Mouse (Mus musculus): ENCODE results near the gene Apod.

The Apod gene

GRCm38 (mm10) chr16:31280176-31280575 lies 34.4 kb downstream of the Apod start:
- 92% methylated on average over 4 of the region's 4 CpGs for WGBS

- WGBS: 92% methylated on average over 6 of the region's 6 CpGs
Observed at GRCm38 (mm10) chr16:31278581-31278980, 36.0 kb downstream of the Apod start.

- WGBS: 94% methylated on average over 2 of the region's 2 CpGs
Observed at GRCm38 (mm10) chr16:31278081-31278480, 36.5 kb downstream of the Apod start.

- WGBS: 51% methylated on average over 7 of the region's 7 CpGs
Observed at GRCm38 (mm10) chr16:31276962-31277361, 37.6 kb downstream of the Apod start.

- 29% methylated on average over 7 of the region's 7 CpGs for WGBS
Observed at GRCm38 (mm10) chr16:31276539-31276938, 38.1 kb downstream of the Apod start.

GRCm38 (mm10) chr16:31274674-31275460 lies 39.7 kb downstream of the Apod start, which contains the start of gene Ppp1r2:
Gene Ppp1r2, minus strand, starts transcription at chr16:31275277.
- under 1% methylated on average over 80 of the region's 83 CpGs for WGBS

GRCm38 (mm10) chr16:31274084-31274483 lies 40.5 kb downstream of the Apod start:
- 2% methylated on average over 6 of the region's 6 CpGs for WGBS

- 89% methylated on average over 2 of the region's 2 CpGs for WGBS
Observed at GRCm38 (mm10) chr16:31266692-31267091, 47.9 kb downstream of the Apod start.

GRCm38 (mm10) chr16:31256151-31256550 lies 58.5 kb downstream of the Apod start:
- 84% methylated on average over 2 of the region's 2 CpGs for WGBS

GRCm38 (mm10) chr16:31255685-31256084 lies 58.9 kb downstream of the Apod start:
- WGBS: 57% methylated on average over 3 of the region's 3 CpGs

- WGBS: 60% methylated on average over 3 of the region's 3 CpGs
Observed at GRCm38 (mm10) chr16:31249401-31249800, 65.2 kb downstream of the Apod start.

- WGBS: 40% methylated on average over 13 of the region's 13 CpGs
Observed at GRCm38 (mm10) chr16:31248717-31249116, 65.9 kb downstream of the Apod start.

GRCm38 (mm10) chr16:31247442-31247841 lies 67.2 kb downstream of the Apod start:
- 66% methylated on average over 7 of the region's 7 CpGs for WGBS

All from cerebral cortex, adult 2 months (tissue).